Mouse (Mus musculus) stomach, postnatal 0 days (tissue): ENCODE measurements around the gene Upf1. TPM values are rescaled to one million over a fixed set of nuclear protein-coding genes. Genes with fewer than 3 reads are reported as not detected.

Experiments used
- ATAC-seq: fragments of 200-750 bp; cut with Nextera tagmentation; 2 replicates; pipeline ENCODE4 v1.8.0; 2017; ENCODE audit not compliant: low FRiP score, low TSS enrichment
- DNase-seq: peaks from one replicate; pipeline ENCODE4 v3.0.0-alpha.2; 2016; ENCODE audit warnings: low spot score
- H3K27ac ChIP-seq: fragments of 300-500 bp; sonication (generic); replicated peaks from 2 replicates; pipeline ENCODE4 v1.5.1; 2014; ENCODE audit warnings: mild to moderate bottlenecking, control low read depth
- H3K27me3 ChIP-seq: fragments of 300-500 bp; sonication (generic); 2 replicates; pipeline ENCODE4 v1.6.1; 2014; ENCODE audit warnings: low read length; ENCODE audit not compliant: control insufficient read depth, insufficient read depth
- H3K36me3 ChIP-seq: fragments of 300-500 bp; sonication (generic); 2 replicates; pipeline ENCODE4 v1.6.1; 2014; ENCODE audit warnings: low read length, mixed read lengths; ENCODE audit not compliant: control insufficient read depth, insufficient read depth
- H3K4me1 ChIP-seq: fragments of 300-500 bp; sonication (generic); replicated peaks from 2 replicates; pipeline ENCODE4 v1.6.1; 2014; ENCODE audit warnings: antibody characterized with exemption; ENCODE audit not compliant: control insufficient read depth, insufficient read depth
- H3K4me2 ChIP-seq: fragments of 300-500 bp; sonication (generic); replicated peaks from 2 replicates; pipeline ENCODE4 v1.6.1; 2014; ENCODE audit warnings: low read depth, mild to moderate bottlenecking, control low read depth, moderate library complexity
- H3K4me3 ChIP-seq: fragments of 300-500 bp; sonication (generic); 2 replicates; pipeline ENCODE4 v1.5.1; 2014; ENCODE audit warnings: low read depth, low read length, control low read depth
- H3K9ac ChIP-seq: fragments of 300-500 bp; sonication (generic); 2 replicates; pipeline ENCODE4 v1.6.1; 2014; ENCODE audit warnings: mild to moderate bottlenecking, low read length, control low read depth, mixed read lengths
- H3K9me3 ChIP-seq: fragments of 300-500 bp; sonication (generic); 2 replicates; pipeline ENCODE4 v1.6.1; 2016; ENCODE audit warnings: low read length; ENCODE audit not compliant: control insufficient read depth
- CTCF ChIP-seq: IDR thresholded peaks from 2 replicates; pipeline ENCODE4 v1.5.1; 2016; ENCODE audit warnings: antibody characterized with exemption, low read depth, mild to moderate bottlenecking, moderate library complexity
- EP300 ChIP-seq: optimal IDR thresholded peaks from 2 replicates; pipeline ENCODE3; 2016; ENCODE audit warnings: antibody characterized with exemption
- WGBS: fragments of 180-500 bp; shearing (Covaris S2); extraction: QIAGEN DNeasy Blood & Tissue Kit; methylation state at CpG from one replicate; pipeline ENCODE4 v1.1.7; 2014; 5-methylcytosine and 5-hydroxymethylcytosine counted together
- polyA plus RNA-seq: library from polyadenylated mRNA; unstranded; fragments of >200 nt; fragmentation: Nextera tagmentation; extraction: Ambion mirVana; gene quantifications from 2 replicates; pipeline ENCODE4 v1.2.1, GENCODE M21; 2015

Gene Upf1
- polyA plus RNA-seq, 1 experiment from 2014 or later: 9.5 TPM

GRCm38 (mm10) chr8:70302358-70302890, 50.7 kb downstream of the Upf1 start, which contains the start of the genes Ddx49 and Cope:
TSS of gene Ddx49 (minus strand) at chr8:70302489.
TSS of gene Cope (plus strand) at chr8:70302518.
- ATAC-seq (peak; percentile 92), DNase-seq (peak; percentile 94)
- Histone ChIP-seq H3K4me3 (peak within 1 kb of the TSS; percentile 52), H3K27ac (peak within 1 kb of the TSS; percentile 8), H3K9me3 (no peaks in the 10 kb centered on the region), H3K4me1 (peaks cover 6% of the 10 kb centered on the region; the same call in 1 of the 2 replicates), H3K36me3 (peaks cover 7% of the 10 kb centered on the region), H3K4me2 (peak within 1 kb of the TSS; percentile 80), H3K27me3 (no peaks in the 10 kb centered on the region), H3K9ac (peak within 1 kb of the TSS; percentile 70)
- under 1% methylated on average over 40 of the region's 40 CpGs for WGBS
- no peak for TF ChIP-seq EP300
- TF ChIP-seq CTCF: no peak

GRCm38 (mm10) chr8:70300881-70301280, 52.2 kb downstream of the Upf1 start:
- Histone ChIP-seq H3K9me3 (no peaks in the 10 kb centered on the region), H3K4me1 (peaks cover 6% of the 10 kb centered on the region; the same call in 1 of the 2 replicates), H3K27ac (no peak overlapping the region), H3K36me3 (peaks cover 18% of the 10 kb centered on the region), H3K4me3 (no peak overlapping the region), H3K27me3 (no peaks in the 10 kb centered on the region), H3K4me2 (no peak overlapping the region), H3K9ac (no peak overlapping the region)
- ATAC-seq (no peak), DNase-seq (no peak)
- TF ChIP-seq EP300 (no peak), CTCF (no peak)
- WGBS: 86% methylated on average over 3 of the region's 3 CpGs

GRCm38 (mm10) chr8:70293988-70294405, 59.1 kb downstream of the Upf1 start:
- Histone ChIP-seq H3K36me3 (peaks cover 41% of the 10 kb centered on the region), H3K9me3 (no peaks in the 10 kb centered on the region), H3K4me1 (no peaks in the 10 kb centered on the region), H3K4me2 (no peak overlapping the region), H3K27ac (peak overlapping the region; percentile 49), H3K4me3 (no peak overlapping the region), H3K9ac (no peak overlapping the region), H3K27me3 (no peaks in the 10 kb centered on the region)
- 23% methylated on average over 5 of the region's 5 CpGs for WGBS
- ATAC-seq (peak; percentile 5; the same call in 1 of the 2 replicates), DNase-seq (no peak)
- no peak for TF ChIP-seq CTCF

- no peaks in the 10 kb centered on the region for H3K4me1 ChIP-seq
- no peak overlapping the region for H3K9ac ChIP-seq
- no peaks in the 10 kb centered on the region for H3K27me3 ChIP-seq
- no peak overlapping the region for H3K27ac ChIP-seq
- H3K4me3 ChIP-seq: no peak overlapping the region
- no peak overlapping the region for H3K4me2 ChIP-seq
- ATAC-seq (no peak), DNase-seq (no peak)
- peaks cover 6% of the 10 kb centered on the region for H3K36me3 ChIP-seq
- H3K9me3 ChIP-seq: no peaks in the 10 kb centered on the region
- 89% methylated on average over 8 of the region's 8 CpGs for WGBS
- TF ChIP-seq CTCF (peak; percentile 51), EP300 (no peak)
These were observed 66.3 kb downstream of the Upf1 start for GRCm38 (mm10) chr8:70286737-70287136.

- H3K9me3 ChIP-seq: no peaks in the 10 kb centered on the region
- no peak overlapping the region for H3K4me2 ChIP-seq
- peaks cover 6% of the 10 kb centered on the region for H3K36me3 ChIP-seq
- 96% methylated on average over 15 of the region's 15 CpGs for WGBS
- no peak for TF ChIP-seq CTCF
- no peak for TF ChIP-seq EP300
- no peak for DNase-seq
- no peaks in the 10 kb centered on the region for H3K4me1 ChIP-seq
- H3K27ac ChIP-seq: no peak overlapping the region
- no peak overlapping the region for H3K4me3 ChIP-seq
- no peak for ATAC-seq
- no peak overlapping the region for H3K9ac ChIP-seq
- H3K27me3 ChIP-seq: no peaks in the 10 kb centered on the region
These were observed 67.8 kb downstream of the Upf1 start for GRCm38 (mm10) chr8:70285304-70285703.

GRCm38 (mm10) chr8:70284421-70284820, 68.7 kb downstream of the Upf1 start:
- no peaks in the 10 kb centered on the region for H3K27me3 ChIP-seq
- TF ChIP-seq EP300 (no peak), CTCF (no peak)
- H3K9me3 ChIP-seq: no peaks in the 10 kb centered on the region
- no peak overlapping the region for H3K27ac ChIP-seq
- H3K36me3 ChIP-seq: peaks cover 5% of the 10 kb centered on the region
- no peaks in the 10 kb centered on the region for H3K4me1 ChIP-seq
- WGBS: 76% methylated on average over 5 of the region's 5 CpGs
- no peak overlapping the region for H3K4me3 ChIP-seq
- ATAC-seq (no peak), DNase-seq (no peak)
- no peak overlapping the region for H3K9ac ChIP-seq
- no peak overlapping the region for H3K4me2 ChIP-seq
